Mouse (Mus musculus) effector memory CD4-positive, alpha-beta T cell, adult 7 months (primary cell): ENCODE measurements around the gene Dnajc2. TPM values are rescaled to one million over a fixed set of nuclear protein-coding genes. Genes with fewer than 3 reads are reported as not detected.

Source experiments
- polyA plus RNA-seq: library from polyadenylated mRNA; unstranded; fragments of 100-300 nt; shearing (Covaris generic); gene quantifications from one replicate; pipeline ENCODE4 v1.2.1, GENCODE M21; 2017

Dnajc2 gene
- 61.1 TPM for polyA plus RNA-seq

DNA sequence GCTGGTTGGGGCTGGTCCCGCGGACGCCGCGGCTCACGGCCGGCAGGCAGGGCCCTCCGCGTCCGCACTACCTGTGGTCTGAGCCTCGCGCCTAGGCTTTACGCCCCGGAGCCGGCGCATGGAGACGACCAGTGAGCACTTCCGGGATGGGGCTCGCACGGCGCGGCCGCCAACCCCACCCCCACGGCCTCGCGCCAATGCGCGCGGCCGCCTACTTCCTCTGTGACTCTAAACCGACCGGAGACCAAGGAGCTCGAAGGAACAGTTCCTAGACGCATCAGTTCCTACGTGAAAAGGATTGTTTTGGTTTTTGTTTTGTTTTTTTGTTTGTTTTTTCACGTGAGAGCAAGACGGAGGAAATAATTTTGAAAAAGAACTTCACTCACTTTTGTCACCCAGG is at the start of gene Dnajc2, which contains the start of gene Psmc2:
Gene Dnajc2, minus strand, starts transcription at position 199 of the 400 bp plus-strand sequence.
Gene Psmc2, plus strand, starts transcription at position 231 of the 400 bp plus-strand sequence.

DNA sequence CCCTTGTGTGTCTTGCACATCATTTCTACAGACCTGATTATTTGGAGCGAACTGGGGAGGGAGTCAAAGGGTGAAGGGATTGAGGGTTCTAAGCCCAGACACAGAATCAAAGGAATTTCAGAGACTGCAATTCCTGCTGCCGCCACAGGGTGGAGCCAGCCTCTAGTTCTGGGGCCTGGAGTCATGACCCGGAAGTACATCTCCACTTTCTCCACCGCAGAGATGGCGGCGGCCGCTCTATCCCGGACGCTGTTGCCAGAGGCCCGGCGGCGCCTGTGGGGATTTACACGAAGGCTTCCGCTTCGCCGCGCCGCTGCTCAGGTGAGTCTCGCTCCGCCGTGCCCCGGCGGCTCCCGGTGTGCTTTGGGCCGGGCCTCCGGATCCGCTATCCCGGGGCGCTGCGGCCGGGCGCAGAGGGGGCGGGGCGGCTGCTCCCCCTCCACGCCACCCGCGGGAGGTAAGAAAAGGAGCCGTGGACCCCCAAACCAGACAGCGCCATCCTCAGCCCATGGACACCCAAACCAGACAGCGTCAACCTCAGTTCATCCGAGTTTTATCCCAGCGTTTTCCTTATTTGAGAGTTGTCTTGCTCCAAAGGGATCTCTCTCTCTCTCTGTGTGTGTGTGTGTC is 48.0 kb downstream of the Dnajc2 start, which contains the start of gene Pmpcb:
Gene Pmpcb, plus strand, starts transcription at position 186 of the 630 bp plus-strand sequence.

Other genes with a start within 250 kb of the Dnajc2 start
- gene Lrrc17, start 241.7 kb downstream of the Dnajc2 start, polyA plus RNA-seq, result not detected
- gene Fbxl13, start 139.6 kb downstream of the Dnajc2 start, polyA plus RNA-seq, result not detected
- 23.7 TPM for gene Armc10, start 139.4 kb downstream of the Dnajc2 start, polyA plus RNA-seq
- 1.4 TPM for gene Napepld, start 83.9 kb downstream of the Dnajc2 start, polyA plus RNA-seq
- gene Pmpcb, start 48.1 kb downstream of the Dnajc2 start, polyA plus RNA-seq, result 40.6 TPM
- gene Psmc2, start within 50 bp of the Dnajc2 start, polyA plus RNA-seq, result 107 TPM
- gene Slc26a5, start 80.4 kb upstream of the Dnajc2 start, polyA plus RNA-seq, result not detected